Mouse (Mus musculus): ENCODE results near the gene Nfkb1.
A peak's percentile ranks its signal among the peaks of the same experiment; 100 is the strongest.

Nfkb1 gene

GRCm38 (mm10) chr3:135631096-135631457, 60.3 kb downstream of the Nfkb1 start:
- peak; percentile 76 for DNase-seq (ENCODE audit: low read depth, low spot score)

- DNase-seq (ENCODE audit: low read depth, low spot score), result no peak
Measured at GRCm38 (mm10) chr3:135630430-135631095, 60.8 kb downstream of the Nfkb1 start.

- DNase-seq (ENCODE audit: low read depth, low spot score), result no peak
Measured at GRCm38 (mm10) chr3:135629830-135630355, 61.5 kb downstream of the Nfkb1 start.

GRCm38 (mm10) chr3:135628706-135629169, 62.6 kb downstream of the Nfkb1 start:
- DNase-seq (ENCODE audit: low read depth, low spot score), result no peak

DNA sequence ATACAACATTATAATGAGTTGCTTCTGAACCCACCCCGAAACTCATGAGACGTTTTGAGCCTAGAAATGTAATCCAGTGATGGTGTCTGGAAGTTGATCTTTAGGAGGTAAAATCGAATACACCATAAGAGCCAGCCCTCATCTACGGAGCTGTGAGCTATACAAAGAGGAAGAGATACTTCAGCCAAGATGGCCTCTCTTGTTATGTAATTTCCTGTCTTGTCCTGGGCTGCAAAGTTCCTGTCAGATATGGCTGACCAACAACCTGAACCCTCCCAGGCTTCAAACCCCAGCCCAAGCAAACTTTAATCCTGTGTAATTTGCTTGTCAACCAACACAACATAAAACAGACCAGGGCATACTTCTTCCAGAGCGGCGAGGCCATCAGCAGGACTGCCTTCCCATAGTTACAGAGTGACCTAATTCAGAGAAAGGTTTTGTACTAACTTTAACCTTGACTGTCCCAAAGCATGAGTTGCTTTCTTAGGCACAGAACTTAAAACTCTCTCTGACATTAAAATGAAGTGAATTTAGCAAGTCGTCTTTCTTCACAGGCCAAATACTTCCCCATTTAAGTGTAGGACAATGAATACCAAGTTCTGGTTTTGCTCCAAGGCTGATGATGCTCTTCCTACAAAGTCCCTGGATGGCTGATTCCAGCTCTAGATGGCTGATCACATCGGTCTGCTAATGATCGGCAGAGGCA, 63.2 kb downstream of the Nfkb1 start:
- DNase-seq (ENCODE audit: low read depth, low spot score), result no peak

GRCm38 (mm10) chr3:135625290-135625689, 66.1 kb downstream of the Nfkb1 start:
- DNase-seq (ENCODE audit: low read depth, low spot score), result no peak

GRCm38 (mm10) chr3:135616730-135617129, 74.6 kb downstream of the Nfkb1 start:
- DNase-seq (ENCODE audit: low read depth, low spot score), result no peak

DNA sequence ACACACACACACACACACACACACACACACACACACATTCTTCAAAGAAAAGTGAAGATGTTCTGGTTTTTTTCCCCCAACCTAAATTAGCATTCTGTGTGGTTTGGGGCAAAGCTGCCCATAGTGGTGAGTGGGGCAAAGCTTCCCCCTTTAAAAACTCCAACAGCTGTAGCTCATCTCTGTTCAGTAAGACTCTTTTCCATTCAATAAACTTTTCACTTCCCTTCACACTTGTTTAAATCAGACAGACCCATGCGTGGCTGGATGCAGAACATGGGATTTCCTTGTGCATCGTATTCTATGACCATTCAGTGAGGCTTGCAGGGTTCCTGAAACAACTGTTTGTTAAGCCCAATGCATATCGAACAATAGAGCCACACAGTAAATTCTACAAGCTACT, 77.0 kb downstream of the Nfkb1 start:
- DNase-seq (ENCODE audit: low read depth, low spot score), result no peak

DNA sequence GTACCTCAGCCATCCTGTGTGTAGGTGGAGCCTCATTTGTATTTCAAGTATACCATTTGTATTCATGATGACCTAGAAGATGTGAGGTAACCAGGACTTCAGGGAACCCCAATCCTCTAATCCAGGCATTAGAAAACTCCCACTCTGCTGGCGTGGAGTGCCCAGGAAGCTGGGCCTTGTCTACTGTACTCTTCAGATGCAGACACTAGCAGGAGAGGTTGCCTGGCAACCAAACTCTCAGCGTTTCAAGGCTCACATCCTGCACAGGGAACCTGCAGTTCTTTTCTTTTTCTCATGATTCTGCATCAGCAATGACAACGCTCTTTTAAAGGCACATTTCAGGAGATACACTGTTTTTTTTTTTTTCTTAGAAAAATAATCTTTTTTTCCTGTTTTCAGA, 81.1 kb downstream of the Nfkb1 start:
- DNase-seq (ENCODE audit: low read depth, low spot score), result peak; percentile 72

DNA sequence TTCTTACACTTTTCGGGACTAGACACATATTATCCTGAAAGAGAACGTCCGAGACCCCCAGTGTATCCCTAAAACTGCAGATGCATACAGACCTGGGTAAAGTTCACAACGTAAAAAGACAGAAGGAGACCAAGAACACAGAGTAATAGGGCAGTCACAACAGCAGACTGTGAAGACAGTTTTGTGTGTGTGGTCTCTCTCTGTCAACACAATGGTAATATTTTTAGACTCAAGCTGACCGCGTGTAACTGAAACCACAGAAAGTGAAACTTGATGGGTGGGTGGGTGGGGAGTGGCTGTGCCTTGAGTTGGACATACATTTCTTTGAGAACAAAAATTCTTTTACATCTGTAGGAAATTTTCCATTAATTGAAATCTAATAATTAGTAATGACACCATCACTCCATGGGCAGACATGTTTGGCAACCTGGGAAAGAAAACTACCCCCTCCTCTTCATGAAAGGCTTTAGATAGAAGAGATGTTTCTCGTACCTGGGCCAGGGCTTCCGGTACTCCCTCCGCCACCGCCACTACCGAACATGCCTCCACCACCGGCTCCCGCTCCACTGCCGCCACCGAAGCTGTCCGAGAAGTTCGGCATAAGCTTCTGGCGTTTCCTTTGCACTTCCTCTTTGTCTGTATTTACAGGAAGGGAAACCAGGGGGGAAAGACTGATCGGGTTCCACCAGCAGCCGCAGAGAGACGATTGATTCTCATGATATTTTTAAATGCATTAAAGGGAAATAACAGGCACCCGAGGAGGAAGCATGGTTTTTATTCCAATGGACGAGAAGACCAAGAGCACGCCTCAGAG, 83.5 kb downstream of the Nfkb1 start:
- DNase-seq (ENCODE audit: low read depth, low spot score), result peak; percentile 54

DNA sequence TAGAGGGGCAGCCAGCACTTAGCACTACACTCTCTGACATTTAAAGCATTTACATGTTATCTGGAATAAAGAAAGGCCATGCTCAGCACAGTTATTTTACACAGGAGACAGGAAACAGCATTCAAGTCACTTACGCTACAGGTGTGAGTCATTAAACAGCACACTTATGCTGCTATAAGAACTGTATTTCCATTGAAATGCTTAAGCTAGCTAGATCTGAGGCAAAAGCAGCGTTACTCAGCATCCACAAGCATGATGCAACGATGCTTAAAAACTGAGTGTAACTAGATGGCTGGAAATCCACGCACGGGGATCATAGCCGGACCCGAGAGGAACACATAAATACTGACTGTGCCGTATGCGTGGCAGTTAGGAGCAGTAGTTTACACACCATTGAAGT, 84.3 kb downstream of the Nfkb1 start:
- peak; percentile 57 for DNase-seq (ENCODE audit: low read depth, low spot score)

- no peak for DNase-seq (ENCODE audit: low read depth, low spot score)
Measured at GRCm38 (mm10) chr3:135606592-135606991, 84.8 kb downstream of the Nfkb1 start.

DNA sequence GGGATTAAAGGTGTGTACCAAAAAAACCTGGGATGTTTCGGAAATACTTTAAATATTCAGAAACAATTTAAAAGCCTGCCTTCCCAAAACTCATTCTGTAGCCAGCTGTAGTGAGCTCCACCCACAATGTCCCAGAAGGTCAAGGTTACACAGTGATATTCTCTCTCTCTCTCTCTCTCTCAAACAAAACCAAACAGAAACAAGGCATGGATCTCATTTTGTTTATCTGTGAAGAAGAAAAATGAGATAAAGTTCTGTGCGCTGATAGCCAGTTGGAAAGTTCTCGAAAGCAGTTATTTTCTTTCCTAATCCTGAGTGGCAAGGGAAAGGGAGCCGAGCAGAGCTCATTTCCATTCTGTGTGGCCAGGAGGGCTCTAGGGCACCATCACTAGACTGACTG, 85.9 kb downstream of the Nfkb1 start:
- no peak for DNase-seq (ENCODE audit: low read depth, low spot score)

- DNase-seq (ENCODE audit: low read depth, low spot score), result peak; percentile 59
Measured at GRCm38 (mm10) chr3:135604626-135605417, 86.5 kb downstream of the Nfkb1 start.

GRCm38 (mm10) chr3:135602731-135603130, 88.6 kb downstream of the Nfkb1 start:
- peak; percentile 52 for DNase-seq (ENCODE audit: low read depth, low spot score)

DNA sequence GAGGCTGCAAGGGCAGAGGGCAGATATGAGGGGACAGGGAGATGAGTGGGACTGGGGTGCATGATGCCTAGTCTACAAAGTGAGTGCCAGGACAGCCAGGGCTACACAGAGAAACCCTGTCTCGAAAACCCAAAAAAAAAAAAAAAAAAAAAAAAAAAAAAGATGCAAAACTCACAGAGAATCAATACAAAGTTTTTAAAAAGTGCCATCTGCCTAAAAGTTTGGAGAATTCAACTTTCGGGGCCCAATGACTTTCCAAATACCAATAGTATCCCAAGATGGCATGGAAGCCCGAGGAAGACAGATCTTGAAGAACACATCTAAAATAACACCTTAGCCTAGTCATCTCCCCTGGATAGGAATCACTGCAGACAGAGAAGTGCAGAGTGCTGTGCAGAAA, 93.0 kb downstream of the Nfkb1 start:
- DNase-seq (ENCODE audit: low read depth, low spot score), result no peak

DNA sequence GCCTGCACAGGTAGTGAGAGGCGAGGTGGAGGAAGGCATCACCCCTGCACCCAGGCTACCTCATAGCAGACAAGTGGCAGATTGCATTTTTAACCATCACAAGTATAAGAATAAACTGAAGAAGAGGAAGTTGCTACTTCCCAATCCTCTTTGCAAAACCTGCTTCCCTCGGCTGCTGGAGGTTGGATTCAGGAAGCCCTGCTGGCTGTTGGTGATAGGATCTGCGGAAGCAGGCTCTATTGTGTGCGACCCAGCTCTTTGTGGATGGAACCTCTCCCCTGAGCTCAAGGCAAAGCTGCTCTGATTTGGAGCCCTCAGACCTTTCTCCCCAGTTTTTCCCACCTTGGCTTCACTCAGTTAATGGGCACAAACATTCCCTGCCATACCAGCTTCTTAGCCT, 94.3 kb downstream of the Nfkb1 start:
- no peak for DNase-seq (ENCODE audit: low read depth, low spot score)

DNA sequence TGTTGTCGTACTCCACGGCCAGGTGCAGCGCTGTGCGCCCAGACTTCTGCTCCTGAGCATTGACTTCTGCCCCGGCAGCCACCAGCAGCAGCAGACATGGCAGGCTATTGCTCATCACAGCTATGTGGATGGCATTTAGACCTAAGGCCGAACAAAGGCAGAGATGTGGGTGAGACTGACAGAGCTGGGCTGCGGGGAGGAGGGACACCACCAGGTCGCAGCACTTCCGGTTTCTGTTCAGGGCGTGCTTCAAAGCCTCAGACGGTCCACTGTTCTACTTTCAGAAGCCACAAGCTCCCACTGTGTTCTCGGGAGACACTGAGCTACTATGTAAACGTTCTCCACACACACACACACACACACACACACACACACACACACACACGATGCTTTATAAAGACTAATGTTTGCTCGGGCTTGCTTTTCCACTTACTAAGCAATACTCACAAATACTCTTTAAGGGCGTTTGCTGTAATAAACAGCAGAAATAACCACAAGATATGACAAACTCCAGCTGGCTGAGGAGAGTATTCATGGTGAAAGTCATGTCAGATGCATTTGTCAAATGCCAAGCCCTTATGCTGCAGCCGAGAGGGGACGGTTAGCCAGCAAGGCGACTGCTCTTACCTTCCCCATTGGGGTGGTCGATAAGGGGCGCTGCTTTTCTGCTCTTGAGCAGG, 97.0 kb downstream of the Nfkb1 start:
- peak; percentile 80 for DNase-seq (ENCODE audit: low read depth, low spot score)

DNA sequence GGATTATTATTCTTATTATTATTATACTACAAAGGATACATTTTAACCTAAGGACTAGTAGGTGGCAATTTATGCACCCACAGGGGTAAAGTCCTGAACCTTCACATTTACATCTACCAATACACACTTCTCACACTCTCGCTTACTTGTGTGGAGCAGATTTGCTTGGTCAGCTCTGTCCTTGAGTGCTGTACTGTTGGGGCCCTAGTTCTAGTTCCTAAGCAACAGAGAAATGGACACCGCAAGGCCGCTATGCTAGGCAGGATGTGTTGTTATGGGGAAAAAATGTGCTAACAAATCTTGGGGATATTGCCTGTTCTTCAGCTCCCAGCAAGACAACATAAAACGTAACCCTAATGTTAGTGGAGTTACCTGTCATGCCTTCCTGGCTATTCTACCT, 99.3 kb downstream of the Nfkb1 start:
- DNase-seq (ENCODE audit: low read depth, low spot score), result no peak

DNA sequence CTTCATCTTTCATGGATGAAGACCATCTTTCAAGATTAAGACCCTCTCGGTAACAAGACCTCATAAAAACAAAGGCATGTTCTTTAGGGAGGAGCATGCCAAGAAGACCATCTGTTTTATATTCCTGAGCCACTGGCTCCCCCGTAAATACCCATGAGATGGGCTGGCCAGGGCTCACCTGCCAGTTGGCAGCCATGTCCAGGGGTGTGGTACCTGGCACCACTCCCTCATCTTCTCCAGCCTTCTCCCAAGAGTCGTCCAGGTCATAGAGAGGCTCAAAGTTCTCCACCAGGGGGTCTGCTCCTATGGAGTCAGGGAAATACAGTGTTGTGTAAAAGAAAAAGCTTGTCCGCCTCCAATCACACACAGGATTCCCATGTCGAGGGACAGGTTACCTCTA, 100.0 kb downstream of the Nfkb1 start:
- no peak for DNase-seq (ENCODE audit: low read depth, low spot score)

DNA sequence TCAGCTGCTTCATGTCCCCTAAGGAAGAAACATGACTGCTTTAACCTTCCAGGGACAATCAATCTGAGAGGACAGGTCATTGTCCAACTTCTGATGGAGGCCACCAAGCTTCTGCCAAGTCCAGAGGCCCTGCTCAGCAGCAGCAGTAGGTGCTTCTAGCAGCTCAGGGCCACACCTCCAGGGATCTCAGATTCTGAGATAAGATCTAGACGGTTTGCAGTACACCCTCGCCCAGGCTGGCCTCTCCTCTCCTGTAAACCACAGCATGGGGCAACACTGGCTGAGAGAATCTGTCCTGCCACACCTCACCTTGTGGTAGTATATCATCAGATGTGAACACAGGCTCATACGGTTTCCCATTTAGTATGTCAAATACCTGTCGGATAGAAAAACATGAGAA, 100.9 kb downstream of the Nfkb1 start:
- DNase-seq (ENCODE audit: low read depth, low spot score), result no peak

Measured in CD4-positive, CD25-positive, alpha-beta regulatory T cell, adult 2 months (primary cell).